ENCODE assay signal across 28 mouse cellular contexts in genomic region chr6:113912753-113913152, GRCm38 (mm10).
"Had no signal": no experiment of that assay in that cellular context is flagged by ENCODE, and none has a peak within 500 bp of the region (broad histone marks: within the 10 kb centered on the region; RNA-seq: fewer than 3 reads in every experiment).

No protein-coding gene starts in this region.

- ATAC-seq: hindbrain, embryonic 16.5 days; inflammation-experienced regulatory T-cells, adult 6 months; intestine, embryonic 15.5 days had no signal

- H3K27me3 ChIP-seq: hindbrain, embryonic 12.5 days; intestine, embryonic 15.5 days; kidney, embryonic 15.5 days; limb, embryonic 12.5 days; liver, embryonic 13.5 days; liver, embryonic 15.5 days had no signal

- H3K4me1 ChIP-seq: heart, embryonic 10.5 days; heart, embryonic 12.5 days; hindbrain, embryonic 10.5 days; hindbrain, embryonic 12.5 days; intestine, embryonic 15.5 days; kidney, embryonic 15.5 days; limb, embryonic 10.5 days; limb, embryonic 12.5 days; liver, embryonic 13.5 days; liver, embryonic 15.5 days had no signal

- DNase-seq: gastrocnemius, adult 2 months; gastrocnemius, postnatal 10 days; gastrocnemius, postnatal 25 days; heart, adult 18-20 months; heart, postnatal 10 days; heart, postnatal 4 days; kidney, adult 11 months; kidney, adult 2 months; kidney, adult 9 months; kidney, postnatal 14 days; kidney, postnatal 36 days; layer of hippocampus, adult 9-11 months; liver; liver, embryonic 13.5 days had no signal

- H3K4me3 ChIP-seq: gastrocnemius, adult 2 months; heart, embryonic 10.5 days; heart, embryonic 12.5 days; hindbrain, embryonic 10.5 days; hindbrain, embryonic 12.5 days; intestine, embryonic 15.5 days; kidney, embryonic 15.5 days; limb, embryonic 10.5 days; limb, embryonic 12.5 days; liver, embryonic 13.5 days; liver, embryonic 15.5 days had no signal

- H3K4me2 ChIP-seq: heart, embryonic 12.5 days; hindbrain, embryonic 12.5 days; hindbrain, embryonic 14.5 days; intestine, embryonic 15.5 days; kidney, embryonic 15.5 days; limb, embryonic 12.5 days; liver, embryonic 11.5 days; liver, embryonic 13.5 days; liver, embryonic 15.5 days had no signal

- H3K9me3 ChIP-seq: heart, embryonic 10.5 days; heart, embryonic 12.5 days; hindbrain, embryonic 10.5 days; hindbrain, embryonic 12.5 days; intestine, embryonic 15.5 days; kidney, embryonic 15.5 days; limb, embryonic 10.5 days; limb, embryonic 12.5 days; liver, embryonic 13.5 days; liver, embryonic 15.5 days had no signal

- H3K36me3 ChIP-seq: heart, embryonic 10.5 days; heart, embryonic 12.5 days; hindbrain, embryonic 10.5 days; hindbrain, embryonic 12.5 days; intestine, embryonic 15.5 days; kidney, embryonic 15.5 days; limb, embryonic 10.5 days; limb, embryonic 12.5 days; liver, embryonic 13.5 days; liver, embryonic 15.5 days had no signal

- H3K9ac ChIP-seq: heart, embryonic 12.5 days; hindbrain, embryonic 12.5 days; hindbrain, embryonic 14.5 days; intestine, embryonic 15.5 days; kidney, embryonic 15.5 days; limb, embryonic 12.5 days; liver, embryonic 13.5 days; liver, embryonic 15.5 days had no signal

- H3K27ac ChIP-seq: gastrocnemius, adult 2 months; heart, embryonic 10.5 days; hindbrain, embryonic 10.5 days; hindbrain, embryonic 12.5 days; hindbrain, embryonic 14.5 days; intestine, embryonic 15.5 days; kidney, embryonic 15.5 days; kidney, postnatal 0 days; limb, embryonic 10.5 days; limb, embryonic 12.5 days; liver, embryonic 13.5 days; liver, embryonic 15.5 days had no signal
